Mouse (Mus musculus): ENCODE results near the gene Rimklb.

DNA sequence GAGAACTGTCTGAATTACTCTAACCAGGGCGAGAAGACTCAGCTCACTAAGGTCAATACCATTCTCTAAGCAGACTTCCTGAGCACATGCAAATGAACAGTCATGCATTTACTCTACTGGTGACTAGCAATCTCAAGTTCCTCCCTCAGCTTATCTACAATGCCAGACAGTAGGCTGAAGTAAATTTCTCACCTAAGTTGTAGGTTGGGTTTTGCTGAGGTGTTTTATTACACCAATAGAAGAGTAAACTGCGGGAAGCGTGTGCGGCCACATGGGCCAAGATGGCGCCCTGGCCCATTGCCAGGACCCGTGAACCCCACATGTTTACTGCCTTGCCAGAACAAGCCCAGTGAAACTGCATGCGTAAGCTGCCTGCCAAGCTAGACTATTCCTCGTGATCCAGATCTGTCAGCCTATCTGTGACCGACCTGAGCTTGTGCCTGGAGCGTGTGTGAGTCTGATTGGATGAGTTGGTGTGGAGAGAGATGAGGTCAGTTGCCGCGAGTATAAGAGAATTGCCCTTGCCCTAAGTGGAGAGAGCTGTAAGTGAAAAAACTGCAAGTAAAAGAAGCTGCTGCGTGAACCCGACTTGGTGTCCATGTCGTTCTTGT lies 29.4 kb downstream of the Rimklb start:
- no peak for TF ChIP-seq CTCF (IDR thresholded peaks at IDR 0.05)
- TF ChIP-seq POLR2A (IDR thresholded peaks at IDR 0.05; ENCODE audit: insufficient read depth, low read depth, low read length), result no peak
